Mouse (Mus musculus) midbrain, embryonic 11.5 days (tissue): ENCODE data around the gene Syn2. TPM values are rescaled to one million over a fixed set of nuclear protein-coding genes. Genes with fewer than 3 reads are reported as not detected.

Experiments
- ATAC-seq: fragments of 200-750 bp; cut with Nextera tagmentation; 2 replicates; pipeline ENCODE4 v1.8.0; 2017; ENCODE audit warnings: moderate TSS enrichment, moderate library complexity; ENCODE audit not compliant: low FRiP score
- DNase-seq: peaks from one replicate; pipeline ENCODE4 v3.0.0; 2015; ENCODE audit warnings: low spot score; ENCODE audit errors: missing footprints
- H3K27ac ChIP-seq: fragments of 300-500 bp; sonication (generic); 2 replicates; pipeline ENCODE4 v1.5.1; 2014; ENCODE audit warnings: low read depth, low read length
- H3K27me3 ChIP-seq: fragments of 300-500 bp; sonication (generic); 2 replicates; pipeline ENCODE4 v1.6.1; 2014; ENCODE audit warnings: mild to moderate bottlenecking, low read length, moderate library complexity, mixed read lengths; ENCODE audit not compliant: control insufficient read depth, insufficient read depth
- H3K36me3 ChIP-seq: fragments of 300-500 bp; sonication (generic); 2 replicates; pipeline ENCODE4 v1.6.1; 2014; ENCODE audit warnings: mild to moderate bottlenecking, low read length, moderate library complexity, mixed read lengths; ENCODE audit not compliant: control insufficient read depth, insufficient read depth
- H3K4me1 ChIP-seq: fragments of 300-500 bp; sonication (generic); 2 replicates; pipeline ENCODE4 v1.6.1; 2014; ENCODE audit warnings: low read length; ENCODE audit not compliant: control insufficient read depth, insufficient read depth
- H3K4me2 ChIP-seq: fragments of 300-500 bp; sonication (generic); 2 replicates; pipeline ENCODE4 v1.6.1; 2014; ENCODE audit warnings: mild to moderate bottlenecking, moderate library complexity
- H3K4me3 ChIP-seq: fragments of 300-500 bp; sonication (generic); 2 replicates; pipeline ENCODE4 v1.5.1; 2014; ENCODE audit warnings: low read depth, low read length
- H3K9ac ChIP-seq: fragments of 300-500 bp; sonication (generic); 2 replicates; pipeline ENCODE4 v1.6.1; 2014; ENCODE audit warnings: low read length
- H3K9me3 ChIP-seq: fragments of 300-500 bp; sonication (generic); 2 replicates; pipeline ENCODE4 v1.6.1; 2016; ENCODE audit warnings: low read length; ENCODE audit not compliant: control insufficient read depth
- WGBS: fragments of 180-500 bp; shearing (Covaris S2); extraction: QIAGEN DNeasy Blood & Tissue Kit; methylation state at CpG from one replicate; pipeline ENCODE4 v1.1.7; 2014; 5-methylcytosine and 5-hydroxymethylcytosine counted together
- polyA plus RNA-seq: library from polyadenylated mRNA; unstranded; fragments of >200 nt; fragmentation: Nextera tagmentation; extraction: Ambion mirVana; gene quantifications from 2 replicates; pipeline ENCODE4 v1.2.1, GENCODE M21; 2014

Gene Syn2
- polyA plus RNA-seq, 1 experiment from 2014 or later = 2.7 TPM

DNA sequence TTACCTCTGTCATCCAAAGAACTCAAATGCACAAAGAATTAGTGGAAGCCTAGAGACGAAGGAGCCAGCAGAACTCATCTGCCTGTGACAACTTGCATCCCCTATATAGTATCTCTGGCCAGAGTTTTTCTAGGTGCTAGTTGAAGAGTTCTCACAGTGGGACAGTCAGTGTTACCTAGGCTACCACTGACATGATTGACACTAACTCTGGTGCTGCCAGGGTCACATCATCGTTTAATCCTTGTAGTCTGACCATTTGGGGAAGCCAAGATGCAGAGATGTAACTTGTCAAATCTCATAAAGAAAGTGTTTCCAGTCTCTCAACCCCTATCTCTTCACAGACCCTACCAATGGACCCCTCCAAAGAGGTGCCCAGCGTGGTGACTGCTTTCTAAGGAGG is 136.6 kb downstream of the Syn2 start:
- Histone ChIP-seq H3K4me3 (no peak overlapping the region), H3K4me1 (peaks cover 3% of the 10 kb centered on the region; the same call in 1 of the 2 replicates), H3K27me3 (no peaks in the 10 kb centered on the region), H3K4me2 (no peak overlapping the region), H3K27ac (no peak overlapping the region), H3K36me3 (no peaks in the 10 kb centered on the region), H3K9me3 (no peaks in the 10 kb centered on the region), H3K9ac (no peak overlapping the region)
- 71% methylated on average over 3 of the region's 3 CpGs for WGBS
- peak; percentile 62 for DNase-seq
- no peak for ATAC-seq

DNA sequence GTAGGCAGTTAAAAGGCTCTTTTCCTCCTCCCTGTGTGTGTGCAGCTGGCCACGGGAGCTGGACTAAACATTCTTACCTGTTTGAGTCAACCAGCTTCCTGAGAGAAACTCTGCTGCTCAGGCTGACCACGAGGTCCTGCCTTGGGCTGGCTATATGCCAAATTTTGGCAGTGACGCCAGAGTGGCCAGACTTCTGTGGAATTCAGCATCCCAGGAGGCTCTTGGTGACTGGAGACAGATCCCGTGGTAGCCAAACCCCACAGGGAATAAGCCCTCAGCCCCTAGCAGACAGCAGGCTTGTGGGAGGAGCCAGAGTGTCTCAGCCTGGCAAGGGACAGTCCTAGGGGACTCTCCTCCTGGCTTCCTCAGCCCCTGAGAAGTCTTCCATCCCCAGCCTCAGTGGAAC is 137.2 kb downstream of the Syn2 start:
- Histone ChIP-seq H3K4me1 (peaks cover 3% of the 10 kb centered on the region; the same call in 1 of the 2 replicates), H3K27me3 (no peaks in the 10 kb centered on the region), H3K9me3 (no peaks in the 10 kb centered on the region), H3K36me3 (no peaks in the 10 kb centered on the region), H3K9ac (no peak overlapping the region), H3K4me2 (no peak overlapping the region), H3K27ac (no peak overlapping the region), H3K4me3 (no peak overlapping the region)
- WGBS = 32% methylated on average over 4 of the region's 4 CpGs
- 0 out of 2 replicates have a peak, but pooled peaks have one; percentile 50 for ATAC-seq
- peak; percentile 65 for DNase-seq

DNA sequence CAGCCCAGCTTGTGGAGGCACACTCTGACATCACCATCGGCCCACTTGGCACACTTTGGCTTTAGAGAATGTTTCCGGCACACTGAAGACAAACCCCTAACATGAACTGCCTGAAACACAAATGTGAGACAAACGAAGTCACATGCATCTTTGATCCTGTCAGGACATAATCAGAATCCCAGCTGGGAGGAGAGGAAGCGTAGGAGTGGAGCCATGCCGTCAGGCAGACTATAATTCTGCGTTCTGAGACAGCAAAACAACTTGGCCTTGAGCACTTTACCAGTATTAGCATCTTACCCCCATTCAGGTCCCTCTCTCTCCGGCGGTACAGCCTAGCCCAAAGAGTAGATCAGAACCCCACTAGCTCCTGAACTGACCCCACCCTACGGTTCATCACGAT is 138.6 kb downstream of the Syn2 start:
- ATAC-seq = no peak
- peak; percentile 64 for DNase-seq
- WGBS = 91% methylated on average over 10 of the region's 10 CpGs
- H3K27me3 ChIP-seq = no peaks in the 10 kb centered on the region
- H3K4me1 ChIP-seq = peaks cover 3% of the 10 kb centered on the region; the same call in 1 of the 2 replicates
- H3K4me3 ChIP-seq = no peak overlapping the region
- no peak overlapping the region for H3K4me2 ChIP-seq
- no peaks in the 10 kb centered on the region for H3K9me3 ChIP-seq
- H3K9ac ChIP-seq = no peak overlapping the region
- H3K36me3 ChIP-seq = no peaks in the 10 kb centered on the region
- no peak overlapping the region for H3K27ac ChIP-seq

DNA sequence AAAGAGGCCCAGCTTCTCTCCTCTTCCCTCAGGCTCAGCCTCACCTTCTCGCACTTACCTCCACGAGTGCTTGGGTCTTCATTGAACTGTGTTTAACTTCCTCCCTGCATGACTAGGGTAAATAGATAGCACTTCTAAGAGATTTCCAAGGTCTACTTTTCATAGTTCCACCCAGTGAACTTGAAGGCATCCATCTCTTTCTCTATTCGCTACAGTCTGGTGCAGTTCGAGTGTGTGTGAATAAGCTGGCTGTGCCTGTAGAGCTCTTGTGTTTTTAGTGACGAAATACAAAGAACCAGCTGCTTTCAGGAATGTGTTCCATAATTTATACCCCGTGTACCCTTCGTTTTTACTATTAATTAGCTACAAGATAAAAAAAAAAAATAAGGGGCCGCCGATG is 140.0 kb downstream of the Syn2 start:
- Histone ChIP-seq H3K27me3 (no peaks in the 10 kb centered on the region), H3K4me2 (no peak overlapping the region), H3K4me3 (no peak overlapping the region), H3K9me3 (no peaks in the 10 kb centered on the region), H3K9ac (no peak overlapping the region), H3K27ac (no peak overlapping the region), H3K4me1 (peaks cover 3% of the 10 kb centered on the region; the same call in 1 of the 2 replicates), H3K36me3 (no peaks in the 10 kb centered on the region)
- ATAC-seq (no peak), DNase-seq (peak; percentile 8)
- WGBS = 91% methylated on average over 9 of the region's 9 CpGs

GRCm38 (mm10) chr6:115275116-115275815 is 140.6 kb downstream of the Syn2 start:
- H3K27ac ChIP-seq = no peak overlapping the region
- WGBS = 90% methylated on average over 10 of the region's 10 CpGs
- no peak overlapping the region for H3K4me2 ChIP-seq
- H3K4me3 ChIP-seq = no peak overlapping the region
- no peaks in the 10 kb centered on the region for H3K9me3 ChIP-seq
- ATAC-seq (no peak), DNase-seq (peak; percentile 73)
- H3K27me3 ChIP-seq = no peaks in the 10 kb centered on the region
- H3K4me1 ChIP-seq = peaks cover 3% of the 10 kb centered on the region; the same call in 1 of the 2 replicates
- H3K9ac ChIP-seq = no peak overlapping the region
- no peaks in the 10 kb centered on the region for H3K36me3 ChIP-seq

DNA sequence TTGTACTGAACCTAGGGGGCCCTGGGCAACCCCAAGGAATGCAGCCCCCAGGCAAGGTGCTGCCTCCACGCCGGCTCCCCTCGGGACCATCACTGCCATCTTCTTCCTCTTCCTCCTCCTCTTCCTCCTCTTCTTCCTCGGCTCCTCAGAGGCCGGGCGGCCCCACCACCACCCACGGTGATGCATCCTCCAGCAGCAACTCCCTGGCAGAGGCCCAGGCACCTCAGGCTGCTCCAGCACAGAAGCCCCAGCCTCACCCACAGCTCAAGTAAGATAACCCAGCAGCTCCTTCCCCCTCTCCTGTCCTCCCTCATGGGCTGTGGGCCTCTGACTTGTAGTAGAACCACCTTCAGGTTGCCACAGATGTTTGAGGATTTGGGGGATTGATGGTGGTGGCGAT is 143.4 kb downstream of the Syn2 start:
- no peaks in the 10 kb centered on the region for H3K36me3 ChIP-seq
- no peaks in the 10 kb centered on the region for H3K4me1 ChIP-seq
- no peaks in the 10 kb centered on the region for H3K9me3 ChIP-seq
- H3K4me3 ChIP-seq = no peak overlapping the region
- no peak overlapping the region for H3K9ac ChIP-seq
- ATAC-seq (no peak), DNase-seq (peak; percentile 35)
- H3K27me3 ChIP-seq = no peaks in the 10 kb centered on the region
- 81% methylated on average over 8 of the region's 8 CpGs for WGBS
- no peak overlapping the region for H3K4me2 ChIP-seq
- H3K27ac ChIP-seq = no peak overlapping the region

DNA sequence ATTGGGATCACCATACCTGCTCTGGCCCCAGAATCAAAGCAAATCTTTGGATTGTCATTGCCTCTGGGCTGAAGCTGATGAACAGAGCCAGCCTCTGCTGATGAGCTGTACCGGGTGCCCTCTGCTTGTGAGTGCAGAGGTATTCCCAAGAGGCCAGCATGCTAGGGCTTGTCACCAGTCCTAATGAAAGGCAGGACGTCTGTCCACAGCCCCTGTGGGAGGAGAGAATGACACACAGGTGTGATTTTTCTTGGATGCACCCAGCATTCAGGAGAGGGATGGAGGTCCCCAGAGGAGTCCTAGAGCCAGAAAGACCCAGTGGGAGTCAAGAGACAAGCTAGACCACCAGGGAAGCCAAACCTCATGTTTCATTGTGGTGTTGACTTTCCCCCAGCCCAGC is 144.9 kb downstream of the Syn2 start:
- H3K27ac ChIP-seq = no peak overlapping the region
- no peak overlapping the region for H3K4me2 ChIP-seq
- 72% methylated on average over 2 of the region's 2 CpGs for WGBS
- H3K4me1 ChIP-seq = no peaks in the 10 kb centered on the region
- no peaks in the 10 kb centered on the region for H3K27me3 ChIP-seq
- no peak for ATAC-seq
- peak; percentile 14 for DNase-seq
- no peaks in the 10 kb centered on the region for H3K9me3 ChIP-seq
- H3K9ac ChIP-seq = no peak overlapping the region
- H3K4me3 ChIP-seq = no peak overlapping the region
- no peaks in the 10 kb centered on the region for H3K36me3 ChIP-seq

- Histone ChIP-seq H3K27me3 (no peaks in the 10 kb centered on the region), H3K4me2 (no peak overlapping the region), H3K4me3 (no peak overlapping the region), H3K36me3 (no peaks in the 10 kb centered on the region), H3K27ac (no peak overlapping the region), H3K9me3 (no peaks in the 10 kb centered on the region), H3K9ac (no peak overlapping the region), H3K4me1 (no peaks in the 10 kb centered on the region)
- DNase-seq (peak; percentile 8), ATAC-seq (no peak)
- WGBS = 88% methylated on average over 2 of the region's 2 CpGs
Observed at GRCm38 (mm10) chr6:115284153-115284552, 149.5 kb downstream of the Syn2 start.

DNA sequence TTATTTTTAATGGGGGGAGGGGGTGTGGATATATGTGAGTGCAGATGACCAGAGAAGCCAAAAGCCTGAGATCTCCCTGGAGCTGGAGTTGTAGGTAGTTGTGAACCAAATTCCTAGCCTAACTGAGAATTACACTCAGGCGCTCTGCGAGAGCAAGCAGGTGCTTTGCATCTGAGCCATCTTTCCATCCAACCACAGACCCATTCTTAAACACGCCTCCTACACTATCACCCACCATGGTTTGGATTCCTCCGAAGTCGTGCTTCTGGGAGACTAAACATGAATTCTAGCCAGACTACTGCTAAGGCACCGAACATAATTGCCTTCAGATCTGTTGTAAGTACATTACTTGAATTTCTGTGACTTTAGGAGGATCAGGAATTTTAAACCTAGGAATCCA is 151.7 kb downstream of the Syn2 start:
- Histone ChIP-seq H3K4me3 (no peak overlapping the region), H3K27ac (no peak overlapping the region), H3K36me3 (no peaks in the 10 kb centered on the region), H3K9ac (no peak overlapping the region), H3K4me1 (no peaks in the 10 kb centered on the region), H3K27me3 (no peaks in the 10 kb centered on the region), H3K4me2 (no peak overlapping the region), H3K9me3 (no peaks in the 10 kb centered on the region)
- DNase-seq (no peak), ATAC-seq (no peak)
- WGBS = 85% methylated on average over 6 of the region's 6 CpGs
